Mouse (Mus musculus) forebrain, embryonic 10.5 days (tissue): ENCODE data around the gene Rassf2. TPM values are rescaled to one million over a fixed set of nuclear protein-coding genes. Genes with fewer than 3 reads are reported as not detected.

Experiments
- DNase-seq: peaks from one replicate; pipeline ENCODE4 v3.0.0-alpha.2; 2017; ENCODE audit warnings: low spot score; ENCODE audit errors: extremely low spot score
- H3K27ac ChIP-seq: fragments of 300-500 bp; sonication (generic); 2 replicates; pipeline ENCODE4 v1.5.1; 2016; ENCODE audit warnings: mild to moderate bottlenecking
- H3K27me3 ChIP-seq: fragments of 300-500 bp; sonication (generic); 2 replicates; pipeline ENCODE4 v1.6.1; 2016; ENCODE audit warnings: mild to moderate bottlenecking; ENCODE audit not compliant: poor library complexity, severe bottlenecking
- H3K36me3 ChIP-seq: fragments of 300-500 bp; sonication (generic); replicated peaks from 2 replicates; pipeline ENCODE4 v1.6.1; 2016; ENCODE audit warnings: mild to moderate bottlenecking, moderate library complexity
- H3K4me1 ChIP-seq: fragments of 300-500 bp; sonication (generic); 2 replicates; pipeline ENCODE4 v1.6.1; 2016
- H3K4me3 ChIP-seq: fragments of 300-500 bp; sonication (generic); 2 replicates; pipeline ENCODE4 v1.5.1; 2016; ENCODE audit warnings: mild to moderate bottlenecking, moderate library complexity
- H3K9me3 ChIP-seq: fragments of 300-500 bp; sonication (generic); 2 replicates; pipeline ENCODE4 v1.6.1; 2016; ENCODE audit warnings: mild to moderate bottlenecking, moderate library complexity
- WGBS: fragments of 180-500 bp; shearing (Covaris S2); methylation state at CpG from one replicate; pipeline ENCODE4 v1.1.7; 2016; 5-methylcytosine and 5-hydroxymethylcytosine counted together
- polyA plus RNA-seq: library from polyadenylated mRNA; unstranded; fragments of >200 nt; fragmentation: Nextera tagmentation; extraction: Ambion mirVana; gene quantifications from 2 replicates; pipeline ENCODE4 v1.2.1, GENCODE M21; 2016

Rassf2 gene
- 23.5 and 24.8 TPM in 2 replicates for polyA plus RNA-seq

DNA sequence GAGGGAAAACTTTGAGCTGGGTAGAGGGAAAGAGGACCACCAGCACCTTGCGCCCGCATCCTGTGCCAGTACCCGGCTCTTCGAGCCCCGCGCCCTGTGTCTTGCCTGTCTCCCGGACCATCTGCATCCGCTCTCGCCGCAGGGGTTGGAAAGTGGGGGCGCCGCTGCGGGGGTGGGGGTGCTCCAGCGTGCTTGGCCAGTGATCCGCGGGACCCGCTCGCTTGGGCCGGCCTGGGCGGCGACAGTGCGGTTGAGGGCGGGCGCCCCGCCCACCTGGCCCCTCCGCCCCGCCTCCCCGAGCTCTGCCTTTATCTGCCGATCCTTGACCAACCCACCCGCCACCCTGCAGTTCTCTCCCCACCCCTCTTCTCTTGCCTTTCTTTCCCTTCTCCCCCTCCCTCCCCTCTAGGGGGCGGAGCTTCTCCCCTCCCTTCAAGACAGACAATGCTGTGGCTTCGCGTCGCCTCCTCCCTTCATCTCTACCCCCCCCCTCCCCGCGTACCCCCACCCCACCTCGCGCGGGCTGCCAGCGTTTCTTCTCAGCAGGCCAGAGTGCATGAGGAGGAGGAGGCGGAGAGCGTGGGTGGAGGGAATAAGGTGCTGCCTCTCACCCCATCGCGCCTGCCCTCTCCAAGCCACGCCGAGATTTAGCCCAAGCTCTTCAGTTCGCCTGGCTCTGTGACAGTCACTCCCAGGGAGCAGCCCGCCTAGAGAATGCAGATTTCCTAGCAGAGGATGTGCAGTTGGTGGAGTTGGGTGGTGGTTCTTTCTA, at the start of gene Rassf2:
TSS of gene Rassf2 (minus strand) at position 613 of the 772 bp plus-strand sequence.
- peak; percentile 91 for DNase-seq
- Histone ChIP-seq H3K36me3 (peaks cover 14% of the 10 kb centered on the region; the same call in 1 of the 2 replicates), H3K27ac (peak within 1 kb of the TSS; percentile 91), H3K9me3 (no peaks in the 10 kb centered on the region), H3K4me1 (peaks cover 62% of the 10 kb centered on the region), H3K27me3 (peaks cover 49% of the 10 kb centered on the region), H3K4me3 (peak within 1 kb of the TSS; percentile 75)
- WGBS = under 1% methylated on average over 47 of the region's 48 CpGs

DNA sequence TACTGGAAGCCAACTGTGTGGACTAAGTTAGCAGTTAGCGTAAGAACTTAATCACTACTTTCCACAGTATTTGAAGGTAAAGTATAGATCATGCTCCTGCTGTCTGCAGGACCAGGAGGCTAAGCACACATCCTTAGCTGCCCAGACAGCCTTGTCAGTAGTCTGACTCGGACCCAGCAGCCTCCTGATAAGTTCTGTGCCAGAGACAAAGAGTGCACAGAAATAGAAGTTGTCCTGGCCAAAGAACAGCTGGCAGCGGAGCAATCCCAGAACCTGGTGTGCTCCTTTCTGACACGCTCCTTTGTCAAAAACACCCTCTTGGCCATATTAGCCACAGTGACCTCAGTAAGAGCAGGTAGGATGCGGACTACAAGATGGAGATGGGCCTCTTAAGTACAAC, 49.1 kb upstream of the Rassf2 start:
- no peak for DNase-seq
- Histone ChIP-seq H3K4me1 (no peaks in the 10 kb centered on the region), H3K4me3 (no peak overlapping the region), H3K36me3 (peaks cover 17% of the 10 kb centered on the region), H3K27me3 (no peaks in the 10 kb centered on the region), H3K9me3 (no peaks in the 10 kb centered on the region), H3K27ac (no peak overlapping the region)
- 79% methylated on average over 5 of the region's 5 CpGs for WGBS

DNA sequence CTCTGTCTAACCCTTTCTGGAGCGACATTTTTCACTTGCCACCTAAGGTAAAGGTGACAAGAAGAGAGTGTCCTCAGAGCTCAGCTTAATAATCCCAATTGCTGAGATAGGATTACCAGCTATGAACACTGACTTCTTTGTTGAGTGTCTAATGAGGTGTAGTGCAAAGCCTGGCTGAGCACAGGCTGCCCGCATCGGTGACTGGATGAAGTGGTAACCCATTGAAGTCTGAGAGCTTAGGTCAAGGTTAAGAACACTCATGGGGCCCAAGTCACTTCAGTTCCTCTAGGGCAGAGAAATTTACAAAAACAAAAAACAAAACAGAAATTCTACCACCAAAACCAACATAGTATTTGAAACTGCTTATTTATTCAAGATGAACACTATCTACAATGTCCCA, 43.0 kb upstream of the Rassf2 start:
- Histone ChIP-seq H3K4me3 (no peak overlapping the region), H3K27ac (no peak overlapping the region), H3K27me3 (no peaks in the 10 kb centered on the region), H3K36me3 (peaks cover 28% of the 10 kb centered on the region), H3K9me3 (no peaks in the 10 kb centered on the region), H3K4me1 (no peaks in the 10 kb centered on the region)
- 70% methylated on average over 3 of the region's 3 CpGs for WGBS
- DNase-seq = no peak

DNA sequence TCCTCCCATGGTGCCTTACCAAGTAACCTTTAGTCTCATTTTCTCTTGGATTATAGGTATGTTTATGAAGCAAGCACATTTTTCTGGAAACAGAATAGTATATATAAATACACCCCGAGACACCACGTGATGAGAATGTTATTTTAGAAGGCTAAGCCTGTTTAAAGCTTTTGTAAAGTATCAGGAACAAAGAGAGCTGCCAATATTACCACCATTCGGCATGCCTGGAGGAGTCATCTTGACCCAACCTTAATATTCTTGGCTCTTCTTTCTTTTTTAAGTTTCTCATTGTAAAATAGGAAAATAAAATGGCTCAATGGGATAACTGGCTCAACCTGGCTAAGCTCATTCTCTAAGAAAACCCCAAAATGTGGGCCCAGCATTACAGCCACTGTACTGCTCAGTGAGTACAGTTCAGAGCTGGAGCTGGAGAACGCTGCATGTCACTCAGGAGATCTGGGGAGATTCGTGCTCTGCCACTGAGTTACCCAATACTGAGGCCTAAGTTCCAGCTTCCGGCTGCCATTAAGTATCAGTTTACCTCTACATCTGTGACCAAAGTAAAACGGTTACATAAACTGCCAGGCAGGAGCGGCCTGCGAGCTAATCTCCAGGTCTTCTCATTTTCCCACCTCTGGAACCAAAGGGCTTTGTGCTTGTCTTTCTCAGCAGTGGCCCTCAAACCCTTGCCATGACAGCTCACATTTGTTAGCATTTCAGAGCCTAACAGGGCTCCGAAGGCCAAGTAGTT, 40.1 kb upstream of the Rassf2 start:
- Histone ChIP-seq H3K27ac (no peak overlapping the region), H3K4me1 (no peaks in the 10 kb centered on the region), H3K4me3 (no peak overlapping the region), H3K9me3 (no peaks in the 10 kb centered on the region), H3K36me3 (peaks cover 27% of the 10 kb centered on the region), H3K27me3 (no peaks in the 10 kb centered on the region)
- 83% methylated on average over 10 of the region's 10 CpGs for WGBS
- no peak for DNase-seq

DNA sequence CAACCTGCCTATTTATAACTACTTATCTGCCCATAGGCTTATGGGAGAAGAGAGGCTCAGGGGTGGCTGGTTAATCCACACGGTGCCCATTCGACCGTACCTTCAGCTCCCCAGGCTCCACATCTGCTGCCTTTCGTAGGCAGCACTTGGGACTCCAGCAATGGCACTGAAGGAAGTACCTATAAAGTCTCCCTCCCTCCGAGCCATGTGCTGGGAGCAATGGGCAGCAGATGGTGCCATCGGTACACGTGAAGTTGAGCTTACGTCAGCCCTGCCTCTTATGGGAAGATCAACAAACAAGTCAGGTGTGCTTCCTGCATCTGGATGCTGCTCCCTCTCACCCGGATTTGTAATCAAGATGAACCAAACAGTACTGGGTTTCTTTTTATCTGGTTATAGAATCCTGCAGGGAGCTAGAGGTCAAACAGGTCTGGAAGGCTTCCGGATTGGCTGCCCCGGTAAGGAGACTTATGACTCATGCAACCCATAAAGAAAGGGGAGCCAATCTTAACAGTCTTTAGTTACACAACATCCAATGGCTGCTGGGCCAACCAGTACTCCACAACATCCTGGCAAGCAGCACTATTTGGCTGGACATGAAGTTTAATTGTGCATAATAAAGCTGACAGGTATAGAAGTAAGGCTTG, 34.2 kb upstream of the Rassf2 start:
- H3K4me1 ChIP-seq = no peaks in the 10 kb centered on the region
- DNase-seq = no peak
- H3K4me3 ChIP-seq = no peak overlapping the region
- peaks cover 25% of the 10 kb centered on the region for H3K36me3 ChIP-seq
- no peaks in the 10 kb centered on the region for H3K9me3 ChIP-seq
- WGBS = 87% methylated on average over 11 of the region's 11 CpGs
- H3K27me3 ChIP-seq = no peaks in the 10 kb centered on the region
- no peak overlapping the region for H3K27ac ChIP-seq

DNA sequence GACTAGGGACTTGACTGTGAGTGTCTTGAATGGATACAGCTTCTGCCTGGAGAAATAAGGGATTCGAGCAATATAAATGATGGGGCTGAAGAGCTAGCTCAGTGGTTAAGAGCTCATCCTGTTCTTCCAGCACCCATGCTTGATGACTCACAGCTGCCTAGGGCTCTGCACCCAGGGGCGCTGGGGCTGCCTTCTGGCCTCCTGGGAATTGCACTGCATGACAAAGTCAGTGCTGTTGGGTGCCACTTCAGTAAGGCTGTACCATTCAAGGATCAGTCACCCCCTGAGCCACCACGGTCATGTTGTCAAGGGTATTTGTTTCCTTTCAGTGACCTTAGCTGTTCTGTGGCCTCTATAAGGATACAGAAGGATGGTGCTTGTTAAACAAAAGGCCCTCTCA, 33.7 kb upstream of the Rassf2 start:
- peaks cover 27% of the 10 kb centered on the region for H3K36me3 ChIP-seq
- no peaks in the 10 kb centered on the region for H3K9me3 ChIP-seq
- no peaks in the 10 kb centered on the region for H3K27me3 ChIP-seq
- 86% methylated on average over 3 of the region's 3 CpGs for WGBS
- no peaks in the 10 kb centered on the region for H3K4me1 ChIP-seq
- H3K4me3 ChIP-seq = no peak overlapping the region
- no peak overlapping the region for H3K27ac ChIP-seq
- no peak for DNase-seq

DNA sequence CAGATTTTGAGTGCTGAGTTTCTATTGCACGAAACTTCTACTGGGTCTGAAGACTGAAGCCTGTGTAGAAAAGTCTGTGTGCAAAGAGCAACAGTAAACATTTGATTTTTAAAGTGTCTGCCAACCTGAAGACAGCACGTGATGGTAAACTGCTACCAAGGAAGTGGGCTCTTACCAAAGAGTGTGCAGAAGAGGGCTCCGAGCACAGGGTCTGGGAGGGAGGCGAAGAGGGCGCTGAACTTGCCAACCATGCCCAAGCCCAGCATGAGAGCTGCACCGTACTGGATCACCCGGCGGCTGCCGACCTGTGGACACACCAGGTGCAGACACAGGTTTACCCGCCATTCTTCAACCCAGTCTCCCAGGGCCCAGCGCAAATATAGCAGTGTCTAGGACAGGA, 31.8 kb upstream of the Rassf2 start:
- WGBS = 93% methylated on average over 11 of the region's 11 CpGs
- H3K9me3 ChIP-seq = no peaks in the 10 kb centered on the region
- no peaks in the 10 kb centered on the region for H3K4me1 ChIP-seq
- H3K27me3 ChIP-seq = no peaks in the 10 kb centered on the region
- no peak overlapping the region for H3K4me3 ChIP-seq
- peaks cover 41% of the 10 kb centered on the region for H3K36me3 ChIP-seq
- no peak for DNase-seq
- no peak overlapping the region for H3K27ac ChIP-seq

DNA sequence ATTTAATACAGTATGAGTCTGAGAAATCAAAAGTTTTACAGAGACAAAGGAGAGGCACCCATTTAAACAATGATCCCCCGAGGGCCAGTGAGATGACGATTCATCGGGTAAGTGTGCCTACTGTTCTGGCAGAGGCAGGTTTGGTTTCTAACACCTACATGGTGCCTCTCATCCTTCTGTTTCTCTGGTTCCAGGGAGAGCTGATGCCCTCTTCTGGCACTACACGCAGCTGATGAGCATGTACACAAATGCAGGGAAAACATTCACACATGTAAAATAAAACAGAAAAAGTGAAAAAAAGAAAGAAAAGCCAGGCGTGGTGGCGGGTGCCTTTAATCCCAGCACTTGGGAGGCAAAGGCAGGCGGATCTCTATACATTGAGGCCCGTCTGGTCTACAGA, 29.9 kb upstream of the Rassf2 start:
- 93% methylated on average over 8 of the region's 8 CpGs for WGBS
- Histone ChIP-seq H3K27ac (no peak overlapping the region), H3K4me3 (no peak overlapping the region), H3K27me3 (no peaks in the 10 kb centered on the region), H3K36me3 (peaks cover 51% of the 10 kb centered on the region), H3K4me1 (no peaks in the 10 kb centered on the region), H3K9me3 (no peaks in the 10 kb centered on the region)
- DNase-seq = no peak

DNA sequence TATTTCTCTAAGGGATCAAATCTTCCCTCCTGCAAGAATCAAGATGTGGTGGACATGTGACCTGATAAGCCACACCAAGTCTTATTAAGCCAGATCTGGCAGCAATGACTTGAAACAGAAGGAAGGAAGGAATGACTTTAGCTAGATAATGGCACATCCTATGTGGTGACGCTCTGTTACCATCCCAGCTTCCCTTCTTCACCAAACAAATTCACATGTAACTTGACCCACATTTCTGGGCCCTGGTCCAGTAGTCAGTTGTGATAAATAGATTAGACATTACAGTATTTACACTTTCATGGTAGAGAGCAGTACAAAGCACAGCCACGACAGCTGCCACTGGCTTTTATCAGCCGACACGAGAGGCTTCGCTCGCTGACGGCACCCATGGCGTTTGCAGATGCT, 25.3 kb upstream of the Rassf2 start:
- peaks cover 44% of the 10 kb centered on the region for H3K36me3 ChIP-seq
- 94% methylated on average over 8 of the region's 8 CpGs for WGBS
- no peaks in the 10 kb centered on the region for H3K4me1 ChIP-seq
- H3K27ac ChIP-seq = no peak overlapping the region
- no peaks in the 10 kb centered on the region for H3K27me3 ChIP-seq
- no peak overlapping the region for H3K4me3 ChIP-seq
- no peaks in the 10 kb centered on the region for H3K9me3 ChIP-seq
- no peak for DNase-seq

DNA sequence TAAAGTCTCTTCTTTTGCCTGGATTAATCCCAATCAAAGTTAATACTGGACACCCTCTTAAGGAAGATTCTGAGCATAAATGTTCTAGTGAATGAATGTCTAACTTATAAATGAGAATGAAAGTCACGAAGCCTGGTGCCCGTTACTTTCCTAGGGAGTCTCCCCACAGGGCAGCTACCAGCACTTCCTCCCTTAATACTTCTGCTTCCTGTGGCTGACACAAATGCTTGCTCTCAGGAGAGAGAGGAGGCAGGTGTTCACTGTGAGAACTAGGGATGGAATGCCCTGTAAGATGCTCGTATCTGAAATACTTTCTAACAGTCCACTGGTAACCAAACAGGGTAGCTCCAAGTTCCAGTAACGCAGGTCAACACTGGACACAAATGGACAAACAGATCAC, 23.8 kb upstream of the Rassf2 start:
- WGBS = 92% methylated on average over 4 of the region's 4 CpGs
- peaks cover 37% of the 10 kb centered on the region for H3K36me3 ChIP-seq
- no peaks in the 10 kb centered on the region for H3K27me3 ChIP-seq
- H3K4me1 ChIP-seq = peaks cover 2% of the 10 kb centered on the region; the same call in 1 of the 2 replicates
- DNase-seq = no peak
- H3K27ac ChIP-seq = no peak overlapping the region
- no peak overlapping the region for H3K4me3 ChIP-seq
- no peaks in the 10 kb centered on the region for H3K9me3 ChIP-seq

DNA sequence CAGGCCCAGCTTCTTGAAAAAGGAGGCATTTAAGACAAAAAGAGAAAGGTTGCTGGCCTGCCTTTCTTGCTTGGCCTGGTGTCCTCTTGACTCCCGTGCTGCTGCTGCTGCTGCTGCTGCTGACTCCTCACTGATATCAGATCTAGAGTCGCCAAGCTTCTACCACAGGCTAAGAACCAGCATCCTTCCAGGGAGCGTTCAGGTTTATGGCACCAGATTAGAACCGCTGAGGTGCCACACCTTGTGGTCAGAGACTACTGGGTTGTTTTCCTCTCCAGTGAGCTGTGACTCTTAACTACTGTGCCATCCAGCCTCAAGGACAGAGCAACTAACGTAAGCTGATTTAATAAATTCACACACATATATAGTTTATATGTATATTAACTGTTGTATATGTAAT, 21.7 kb upstream of the Rassf2 start:
- DNase-seq = no peak
- Histone ChIP-seq H3K4me1 (peaks cover 2% of the 10 kb centered on the region; the same call in 1 of the 2 replicates), H3K9me3 (no peaks in the 10 kb centered on the region), H3K27me3 (no peaks in the 10 kb centered on the region), H3K36me3 (peaks cover 22% of the 10 kb centered on the region), H3K4me3 (no peak overlapping the region), H3K27ac (no peak overlapping the region)
- 90% methylated on average over 5 of the region's 5 CpGs for WGBS

DNA sequence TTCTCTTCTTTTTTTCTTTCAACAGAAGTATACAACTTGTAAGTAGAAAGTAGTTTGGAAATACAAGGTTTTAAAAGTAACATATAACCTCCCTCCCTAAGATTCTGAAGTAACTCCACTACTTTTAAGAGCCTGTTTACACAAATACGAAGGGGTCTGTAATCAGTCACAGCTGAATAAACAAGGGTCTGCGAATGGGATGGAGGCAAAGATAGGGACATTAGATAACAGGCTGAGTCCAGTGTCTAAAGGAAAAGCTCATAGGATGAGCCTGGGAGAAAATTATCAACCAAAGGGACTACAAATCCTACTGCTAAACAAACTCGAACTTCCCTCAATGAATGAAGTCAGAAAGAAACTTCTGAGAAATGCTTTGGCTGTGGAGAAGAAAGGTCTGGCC, 19.9 kb upstream of the Rassf2 start:
- Histone ChIP-seq H3K27ac (no peak overlapping the region), H3K4me1 (peaks cover 3% of the 10 kb centered on the region; the same call in 1 of the 2 replicates), H3K9me3 (no peaks in the 10 kb centered on the region), H3K36me3 (peaks cover 5% of the 10 kb centered on the region; the same call in 1 of the 2 replicates), H3K4me3 (no peak overlapping the region), H3K27me3 (no peaks in the 10 kb centered on the region)
- DNase-seq = no peak
- 48% methylated on average over 3 of the region's 3 CpGs for WGBS

DNA sequence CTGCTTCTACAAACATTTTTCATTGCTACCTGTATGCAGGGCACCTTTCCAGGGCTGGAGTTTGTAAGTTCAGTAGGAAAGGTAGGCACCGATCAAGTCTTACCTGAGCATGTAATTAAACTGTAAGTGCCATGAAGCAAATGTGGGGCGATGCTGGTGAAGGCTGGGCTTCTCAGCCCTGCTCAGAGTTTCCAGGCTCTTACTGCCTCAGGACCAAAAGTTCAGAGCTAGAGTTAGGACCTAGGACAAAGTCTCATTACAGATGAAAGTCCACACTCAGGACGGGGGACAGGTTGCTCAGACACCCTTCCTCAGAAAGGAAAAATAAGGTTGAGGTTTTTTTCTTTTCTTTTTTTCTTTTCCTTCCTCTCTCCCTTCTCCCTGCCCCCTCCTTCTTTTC, 19.4 kb upstream of the Rassf2 start:
- Histone ChIP-seq H3K4me1 (peaks cover 7% of the 10 kb centered on the region), H3K36me3 (peaks cover 2% of the 10 kb centered on the region; the same call in 1 of the 2 replicates), H3K9me3 (no peaks in the 10 kb centered on the region), H3K4me3 (no peak overlapping the region), H3K27me3 (no peaks in the 10 kb centered on the region), H3K27ac (no peak overlapping the region)
- 74% methylated on average over 3 of the region's 3 CpGs for WGBS
- no peak for DNase-seq
